In genomic region chr9:111372079-111372478, GRCm38 (mm10) we compare ENCODE assay signal across 17 mouse cellular contexts.
"Had no signal": no experiment of that assay in that cellular context is flagged by ENCODE, and none has a peak within 500 bp of the region (broad histone marks: within the 10 kb centered on the region; RNA-seq: fewer than 3 reads in every experiment).

No protein-coding gene starts in this region.

- H3K27ac ChIP-seq: midbrain, embryonic 10.5 days; midbrain, embryonic 12.5 days; midbrain, embryonic 15.5 days; neural tube, embryonic 13.5 days; neural tube, embryonic 15.5 days had no signal

- ATAC-seq: midbrain, embryonic 15.5 days had no signal

- H3K4me2 ChIP-seq: lung, embryonic 14.5 days; midbrain, embryonic 12.5 days; midbrain, embryonic 15.5 days; neural tube, embryonic 13.5 days; neural tube, embryonic 15.5 days had no signal

- H3K4me1 ChIP-seq: midbrain, embryonic 10.5 days; midbrain, embryonic 12.5 days; midbrain, embryonic 15.5 days; neural tube, embryonic 13.5 days; neural tube, embryonic 15.5 days had no signal

- H3K9ac ChIP-seq: lung, embryonic 14.5 days; midbrain, embryonic 12.5 days; midbrain, embryonic 15.5 days; neural tube, embryonic 13.5 days; neural tube, embryonic 15.5 days had no signal

- H3K9me3 ChIP-seq: midbrain, embryonic 10.5 days; midbrain, embryonic 12.5 days; midbrain, embryonic 15.5 days; neural tube, embryonic 13.5 days; neural tube, embryonic 15.5 days had no signal

- DNase-seq: lung, adult 18-20 months; lung, embryonic 14.5 days; lung, postnatal 10 days; lung, postnatal 4 days; retina, postnatal 1 day; right cerebral cortex, adult 18-20 months; right cerebral cortex, postnatal 25 days; right cerebral cortex, postnatal 4 days; spleen, adult 18-20 months; thymus, adult 18-20 months; thymus, postnatal 25 days had no signal

- H3K4me3 ChIP-seq: midbrain, embryonic 10.5 days; midbrain, embryonic 12.5 days; midbrain, embryonic 15.5 days; myocyte; neural tube, embryonic 13.5 days; neural tube, embryonic 15.5 days had no signal

- H3K36me3 ChIP-seq: midbrain, embryonic 10.5 days; midbrain, embryonic 12.5 days; midbrain, embryonic 15.5 days; neural tube, embryonic 13.5 days; neural tube, embryonic 15.5 days had no signal

- H3K27me3 ChIP-seq: midbrain, embryonic 12.5 days; midbrain, embryonic 15.5 days; neural tube, embryonic 13.5 days; neural tube, embryonic 15.5 days had no signal
